Mouse (Mus musculus) hindbrain, embryonic 12.5 days (tissue): Measurements from ENCODE around the gene Gm4969. TPM values are rescaled to one million over a fixed set of nuclear protein-coding genes. Genes with fewer than 3 reads are reported as not detected.
A peak's percentile ranks its signal among the peaks of the same experiment; 100 is the strongest.

ENCODE experiments used
- ATAC-seq: fragments of 200-750 bp; cut with Nextera tagmentation; 2 replicates; pipeline ENCODE4 v1.8.0; 2017; ENCODE audit warnings: moderate TSS enrichment; ENCODE audit not compliant: low FRiP score
- H3K27ac ChIP-seq: fragments of 300-500 bp; sonication (generic); 2 replicates; pipeline ENCODE4 v1.5.1; 2016; ENCODE audit warnings: mild to moderate bottlenecking
- H3K27me3 ChIP-seq: fragments of 300-500 bp; sonication (generic); 2 replicates; pipeline ENCODE4 v1.6.1; 2016; ENCODE audit warnings: mild to moderate bottlenecking
- H3K36me3 ChIP-seq: fragments of 300-500 bp; sonication (generic); 2 replicates; pipeline ENCODE4 v1.6.1; 2016; ENCODE audit warnings: mild to moderate bottlenecking
- H3K4me1 ChIP-seq: fragments of 300-500 bp; sonication (generic); 2 replicates; pipeline ENCODE4 v1.6.1; 2016
- H3K4me2 ChIP-seq: fragments of 300-500 bp; sonication (generic); replicated peaks from 2 replicates; pipeline ENCODE4 v1.6.1; 2016; ENCODE audit warnings: mild to moderate bottlenecking
- H3K4me3 ChIP-seq: fragments of 300-500 bp; sonication (generic); 2 replicates; pipeline ENCODE4 v1.5.1; 2016; ENCODE audit warnings: mild to moderate bottlenecking
- H3K9ac ChIP-seq: fragments of 300-500 bp; sonication (generic); 2 replicates; pipeline ENCODE4 v1.6.1; 2016; ENCODE audit warnings: mild to moderate bottlenecking, moderate library complexity
- H3K9me3 ChIP-seq: fragments of 300-500 bp; sonication (generic); replicated peaks from 2 replicates; pipeline ENCODE4 v1.6.1; 2016; ENCODE audit warnings: mild to moderate bottlenecking
- WGBS: fragments of 180-500 bp; shearing (Covaris S2); methylation state at CpG from one replicate; pipeline ENCODE4 v1.1.7; 2016; 5-methylcytosine and 5-hydroxymethylcytosine counted together
- polyA plus RNA-seq: library from polyadenylated mRNA; unstranded; fragments of >200 nt; fragmentation: Nextera tagmentation; extraction: Ambion mirVana; gene quantifications from 2 replicates; pipeline ENCODE4 v1.2.1, GENCODE M21; 2016

Gm4969 gene
- polyA plus RNA-seq, 1 experiment from 2014 or later = 1.8 TPM

DNA sequence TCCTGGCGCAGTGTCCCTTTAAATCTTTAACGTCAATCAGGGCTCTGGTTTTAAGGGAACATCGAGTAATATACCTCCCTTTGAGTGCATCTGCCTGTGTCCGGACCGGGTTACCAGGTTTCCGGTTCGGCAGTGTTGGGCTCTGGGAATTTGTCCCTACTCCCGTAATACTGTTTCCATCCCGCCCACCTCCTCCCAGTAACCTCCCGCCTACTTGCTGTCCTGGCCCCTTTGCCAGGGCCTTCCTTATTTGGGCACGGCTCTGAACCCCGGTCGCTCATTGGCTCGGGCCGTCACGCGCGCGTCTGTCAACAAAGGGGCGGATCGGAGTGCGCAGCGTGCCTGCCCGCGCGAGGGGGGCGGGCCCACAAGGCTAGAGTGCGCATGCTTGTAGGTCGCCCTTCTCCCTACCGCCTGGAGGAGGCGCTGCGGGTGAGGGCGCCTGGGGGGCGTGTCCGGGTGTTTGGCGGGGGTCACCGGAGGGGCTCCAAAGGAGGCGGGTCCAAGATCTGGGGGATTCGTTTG is 13.2 kb upstream of the Gm4969 start:
- peak overlapping the region; percentile 36 for H3K4me3 ChIP-seq
- ATAC-seq = peak; percentile 98
- no peaks in the 10 kb centered on the region for H3K9me3 ChIP-seq
- peaks cover 25% of the 10 kb centered on the region for H3K36me3 ChIP-seq
- under 1% methylated on average over 39 of the region's 39 CpGs for WGBS
- no peaks in the 10 kb centered on the region for H3K27me3 ChIP-seq
- H3K9ac ChIP-seq = peak overlapping the region; percentile 48
- H3K27ac ChIP-seq = peak overlapping the region; percentile 92
- peaks cover 14% of the 10 kb centered on the region; the same call in 1 of the 2 replicates for H3K4me1 ChIP-seq
- H3K4me2 ChIP-seq = peak overlapping the region; percentile 57

DNA sequence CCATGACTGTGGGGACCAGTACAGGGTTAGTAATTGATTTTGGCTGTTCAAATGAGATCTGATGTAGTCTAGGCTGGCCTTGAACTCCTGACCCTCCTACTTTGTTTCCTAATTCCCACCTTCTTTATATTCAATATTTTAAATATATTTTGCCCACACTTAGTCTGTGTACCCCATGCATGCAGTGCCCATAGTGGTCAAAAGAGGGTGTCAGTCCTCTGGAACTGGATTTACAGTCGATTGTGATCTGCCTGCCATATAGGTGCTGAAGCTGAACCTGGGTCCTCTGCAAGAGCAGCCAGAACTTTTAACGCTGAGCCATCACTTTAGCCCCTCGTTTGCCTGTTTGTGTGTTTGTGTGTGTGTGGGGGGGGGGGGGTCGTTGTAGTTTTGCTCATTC is 12.5 kb upstream of the Gm4969 start:
- WGBS = 36% methylated on average over 4 of the region's 4 CpGs
- H3K4me3 ChIP-seq = peak overlapping the region; percentile 36
- no peaks in the 10 kb centered on the region for H3K27me3 ChIP-seq
- peak; percentile 16; the same call in 1 of the 2 replicates for ATAC-seq
- H3K4me2 ChIP-seq = peak overlapping the region; percentile 57
- H3K4me1 ChIP-seq = peaks cover 14% of the 10 kb centered on the region; the same call in 1 of the 2 replicates
- H3K9ac ChIP-seq = peak overlapping the region; percentile 48
- no peaks in the 10 kb centered on the region for H3K9me3 ChIP-seq
- H3K36me3 ChIP-seq = peaks cover 18% of the 10 kb centered on the region
- peak overlapping the region; percentile 92 for H3K27ac ChIP-seq

DNA sequence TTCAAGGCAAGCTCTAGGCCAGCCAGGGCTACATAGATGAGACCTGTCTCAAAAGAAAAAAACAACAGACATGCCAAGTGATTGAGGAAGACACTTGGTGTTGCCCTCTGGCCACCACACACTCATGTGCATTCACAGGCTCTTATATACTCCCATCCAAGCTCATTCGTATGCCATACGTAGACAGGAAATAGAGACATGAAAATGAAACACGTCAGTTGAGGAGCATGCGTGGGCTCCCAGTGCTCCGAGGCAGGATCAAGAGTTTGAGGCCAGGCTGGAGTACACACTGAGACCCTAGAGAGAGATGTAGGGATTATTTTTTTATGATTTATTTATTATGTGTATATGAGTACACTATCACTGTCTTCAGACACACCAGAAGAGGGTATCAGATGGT is 11.2 kb upstream of the Gm4969 start:
- H3K27me3 ChIP-seq = no peaks in the 10 kb centered on the region
- H3K27ac ChIP-seq = no peak overlapping the region
- H3K9ac ChIP-seq = no peak overlapping the region
- peaks cover 14% of the 10 kb centered on the region; the same call in 1 of the 2 replicates for H3K4me1 ChIP-seq
- WGBS = 93% methylated on average over 5 of the region's 5 CpGs
- H3K9me3 ChIP-seq = no peaks in the 10 kb centered on the region
- 0 out of 2 replicates have a peak, but pooled peaks cover 6% of the 10 kb centered on the region for H3K36me3 ChIP-seq
- no peak overlapping the region for H3K4me2 ChIP-seq
- no peak overlapping the region for H3K4me3 ChIP-seq
- ATAC-seq = no peak

DNA sequence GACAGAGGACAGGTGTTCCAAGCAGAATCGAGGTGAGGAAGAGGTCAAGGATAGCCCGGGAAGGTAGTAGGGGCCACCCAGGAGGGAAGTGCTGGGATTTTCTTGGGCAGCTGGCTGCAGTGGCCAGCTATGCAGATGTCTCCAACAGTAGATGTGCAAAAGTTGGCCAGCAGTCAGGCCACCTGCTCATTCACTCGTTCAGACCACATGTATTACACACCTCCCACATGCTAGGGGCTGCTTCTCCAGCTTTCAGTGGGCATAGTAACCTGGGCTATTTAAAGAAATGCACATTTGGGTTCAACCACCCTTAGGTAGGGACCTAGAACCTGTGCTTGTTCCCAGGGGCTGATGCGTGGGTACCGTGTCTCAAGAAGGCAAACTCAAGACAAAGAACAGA is 9.6 kb upstream of the Gm4969 start:
- Histone ChIP-seq H3K27ac (no peak overlapping the region), H3K9ac (no peak overlapping the region), H3K4me2 (no peak overlapping the region), H3K9me3 (no peaks in the 10 kb centered on the region), H3K4me1 (peaks cover 14% of the 10 kb centered on the region; the same call in 1 of the 2 replicates), H3K4me3 (no peak overlapping the region), H3K27me3 (no peaks in the 10 kb centered on the region), H3K36me3 (0 out of 2 replicates have a peak, but pooled peaks cover 6% of the 10 kb centered on the region)
- no peak for ATAC-seq
- WGBS = 89% methylated on average over 5 of the region's 5 CpGs

DNA sequence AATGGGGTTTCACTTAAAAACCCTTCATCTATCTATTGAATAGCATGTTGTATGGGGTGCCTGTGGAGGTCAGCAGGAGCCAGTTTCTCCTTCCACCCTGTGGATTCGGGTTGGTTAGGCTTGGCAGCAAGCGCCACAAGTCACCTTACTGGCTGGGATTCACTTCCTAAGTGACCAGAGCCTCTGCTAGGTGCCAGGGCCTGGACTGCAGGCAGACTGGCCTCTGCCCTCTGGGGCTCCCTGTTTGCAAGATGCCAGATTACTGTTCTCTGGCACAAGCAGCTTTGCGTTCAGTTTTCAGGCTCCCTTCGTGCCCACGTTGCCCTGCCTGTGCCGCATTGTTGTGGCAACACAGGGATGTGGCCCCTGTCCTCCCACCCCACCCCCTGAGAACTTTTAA is 6.5 kb upstream of the Gm4969 start:
- Histone ChIP-seq H3K36me3 (0 out of 2 replicates have a peak, but pooled peaks cover 6% of the 10 kb centered on the region), H3K27me3 (no peaks in the 10 kb centered on the region), H3K4me1 (peaks cover 12% of the 10 kb centered on the region), H3K9me3 (no peaks in the 10 kb centered on the region), H3K4me3 (no peak overlapping the region), H3K4me2 (no peak overlapping the region), H3K9ac (no peak overlapping the region), H3K27ac (0 out of 2 replicates have a peak overlapping the region, but pooled peaks have one; percentile 5)
- 85% methylated on average over 6 of the region's 6 CpGs for WGBS
- no peak for ATAC-seq

DNA sequence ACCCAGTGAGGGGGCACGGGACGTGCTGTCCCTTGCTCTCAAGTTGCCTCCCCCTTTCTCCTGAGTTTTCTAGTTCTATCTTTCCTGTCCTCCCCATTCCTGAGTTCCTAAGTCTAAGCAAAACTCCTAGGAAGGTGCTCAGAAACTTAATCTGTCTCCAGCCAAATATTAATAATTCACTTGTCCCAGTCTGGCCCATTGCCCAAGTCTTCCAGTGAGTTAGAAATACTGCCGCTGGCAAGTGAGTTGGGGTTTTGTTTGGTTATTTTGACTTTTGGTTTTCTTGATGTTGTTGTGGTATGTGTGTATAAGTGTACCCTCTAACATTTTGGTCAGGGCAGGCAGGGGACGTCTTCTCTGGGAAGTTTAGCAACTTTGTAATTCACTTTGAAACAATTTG is 3.5 kb upstream of the Gm4969 start:
- Histone ChIP-seq H3K4me2 (no peak overlapping the region), H3K9ac (no peak overlapping the region), H3K4me1 (peaks cover 17% of the 10 kb centered on the region), H3K36me3 (no peaks in the 10 kb centered on the region), H3K4me3 (no peak overlapping the region), H3K27me3 (peaks cover 12% of the 10 kb centered on the region; the same call in 1 of the 2 replicates), H3K9me3 (peaks cover 8% of the 10 kb centered on the region; the same call in 1 of the 2 replicates), H3K27ac (no peak overlapping the region)
- no peak for ATAC-seq
- 87% methylated on average over 4 of the region's 4 CpGs for WGBS

DNA sequence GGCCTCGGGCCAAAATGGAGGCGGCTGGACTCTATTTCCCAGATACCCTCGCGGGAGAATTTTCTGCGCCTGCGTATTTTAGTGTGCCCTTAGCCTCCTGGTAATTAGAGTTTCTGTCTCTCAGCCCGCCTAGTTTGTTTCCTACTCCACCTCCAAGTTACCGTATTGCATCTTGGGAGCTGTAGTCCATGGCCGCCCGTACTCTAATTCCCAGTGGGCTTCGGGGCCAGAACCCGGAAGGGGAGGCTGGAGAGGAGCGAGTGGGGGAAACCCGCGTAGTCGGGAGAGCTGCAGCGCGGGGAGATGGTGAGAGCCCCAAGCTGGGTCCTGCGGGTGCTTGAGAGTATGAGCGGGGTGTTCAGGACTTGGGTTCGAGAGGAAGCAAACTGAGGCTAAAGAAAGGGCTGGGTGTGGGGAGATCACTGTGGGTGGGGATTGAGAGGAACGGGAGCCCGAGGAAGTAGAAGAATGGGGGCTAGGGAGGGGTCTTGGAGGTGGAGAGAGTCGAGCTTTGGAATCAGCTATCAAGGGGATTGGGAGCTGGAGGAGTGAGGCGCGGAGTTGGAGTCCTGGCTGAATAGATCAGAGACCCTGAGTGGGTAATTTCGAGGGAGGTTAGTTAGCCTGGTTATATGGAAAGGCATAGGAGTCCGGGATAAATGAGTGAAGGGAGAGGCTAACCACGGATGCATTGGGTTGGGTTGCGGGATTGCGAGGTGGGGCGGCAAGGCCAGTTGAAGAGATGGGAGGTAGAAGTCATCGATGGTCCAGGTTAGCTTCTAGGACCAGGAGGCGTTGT is 1.7 kb upstream of the Gm4969 start, which contains the start of gene Fbxo46:
Gene Fbxo46, plus strand, starts transcription at position 229 of the 799 bp plus-strand sequence.
- Histone ChIP-seq H3K36me3 (no peaks in the 10 kb centered on the region), H3K9me3 (peaks cover 8% of the 10 kb centered on the region; the same call in 1 of the 2 replicates), H3K27ac (peak within 1 kb of the TSS; percentile 19; the same call in 1 of the 2 replicates), H3K4me1 (peaks cover 17% of the 10 kb centered on the region), H3K27me3 (peaks cover 12% of the 10 kb centered on the region; the same call in 1 of the 2 replicates), H3K4me3 (peak within 1 kb of the TSS; percentile 47), H3K9ac (peak within 1 kb of the TSS; percentile 64), H3K4me2 (peak within 1 kb of the TSS; percentile 73)
- ATAC-seq = peak; percentile 97
- WGBS = 3% methylated on average over 34 of the region's 34 CpGs

DNA sequence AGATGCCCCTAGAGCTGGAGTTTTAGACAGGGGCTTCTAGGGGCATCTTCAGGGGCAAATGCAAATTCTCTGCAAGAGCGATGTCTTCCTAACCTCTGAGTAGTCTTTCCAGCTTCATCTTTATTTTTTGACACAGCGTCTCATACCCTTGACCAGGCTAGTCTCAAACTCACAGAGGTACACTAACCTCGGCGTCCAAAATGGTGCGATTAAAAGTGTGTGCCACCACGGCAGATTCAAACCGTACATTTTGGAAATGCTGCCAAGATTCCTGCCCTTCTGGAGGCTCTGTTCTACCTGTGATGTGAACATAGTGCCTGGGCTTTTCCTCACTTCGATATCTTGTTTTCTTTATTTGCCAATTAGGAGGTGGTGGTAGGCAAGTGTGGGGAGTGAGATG is 915 bp upstream of the Gm4969 start:
- Histone ChIP-seq H3K4me3 (no peak overlapping the region), H3K36me3 (no peaks in the 10 kb centered on the region), H3K4me1 (peaks cover 17% of the 10 kb centered on the region), H3K4me2 (no peak overlapping the region), H3K9ac (no peak overlapping the region), H3K27me3 (peaks cover 12% of the 10 kb centered on the region; the same call in 1 of the 2 replicates), H3K9me3 (peaks cover 8% of the 10 kb centered on the region; the same call in 1 of the 2 replicates), H3K27ac (no peak overlapping the region)
- WGBS = 92% methylated on average over 8 of the region's 8 CpGs
- ATAC-seq = peak; percentile 44; the same call in 1 of the 2 replicates

DNA sequence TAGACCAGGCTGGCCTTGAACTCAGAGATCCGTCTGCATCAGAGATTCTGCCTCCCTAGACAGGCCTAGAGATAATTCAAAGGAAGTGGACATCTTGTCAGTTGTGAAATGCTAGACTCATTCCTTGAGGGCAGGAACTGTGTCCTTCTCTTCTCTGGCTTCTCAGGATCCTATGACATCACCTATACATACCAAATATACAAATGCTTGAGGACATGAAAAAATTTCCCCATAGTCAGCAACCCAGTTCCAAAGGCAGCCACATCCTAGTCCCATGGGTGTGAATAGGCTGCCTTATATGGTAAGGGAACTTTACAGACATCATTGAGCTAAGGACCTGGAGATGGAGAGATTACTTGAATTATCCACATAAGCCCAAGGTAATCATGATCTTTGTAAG is 8.6 kb downstream of the Gm4969 start:
- ATAC-seq = no peak
- no peaks in the 10 kb centered on the region for H3K36me3 ChIP-seq
- no peak overlapping the region for H3K9ac ChIP-seq
- H3K9me3 ChIP-seq = no peaks in the 10 kb centered on the region
- no peak overlapping the region for H3K4me3 ChIP-seq
- no peak overlapping the region for H3K27ac ChIP-seq
- no peaks in the 10 kb centered on the region for H3K4me1 ChIP-seq
- WGBS = 97% methylated on average over 1 of the region's 1 CpGs
- H3K27me3 ChIP-seq = no peaks in the 10 kb centered on the region
- no peak overlapping the region for H3K4me2 ChIP-seq

DNA sequence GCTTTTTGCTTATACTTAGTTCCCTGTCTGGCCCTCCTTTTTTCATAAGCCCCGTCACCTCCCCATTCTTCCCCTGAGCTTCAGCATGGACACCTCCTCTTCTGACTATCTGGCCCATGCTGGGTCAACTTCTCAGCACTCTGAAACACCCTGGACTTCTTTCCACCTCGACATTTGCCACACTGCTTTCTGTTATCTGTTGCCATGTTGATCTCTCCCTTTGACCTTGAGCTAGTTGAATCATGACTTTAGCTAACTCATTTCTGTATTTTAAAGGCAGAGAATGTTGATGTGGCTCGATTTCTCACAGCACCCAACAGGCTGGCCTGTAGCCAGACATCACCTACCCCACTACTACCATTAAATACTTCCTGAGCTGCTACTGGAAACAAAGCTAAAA is 10.7 kb downstream of the Gm4969 start:
- Histone ChIP-seq H3K4me3 (no peak overlapping the region), H3K36me3 (no peaks in the 10 kb centered on the region), H3K9me3 (no peaks in the 10 kb centered on the region), H3K27ac (no peak overlapping the region), H3K9ac (no peak overlapping the region), H3K4me2 (no peak overlapping the region), H3K27me3 (no peaks in the 10 kb centered on the region), H3K4me1 (no peaks in the 10 kb centered on the region)
- 72% methylated on average over 3 of the region's 3 CpGs for WGBS
- no peak for ATAC-seq

DNA sequence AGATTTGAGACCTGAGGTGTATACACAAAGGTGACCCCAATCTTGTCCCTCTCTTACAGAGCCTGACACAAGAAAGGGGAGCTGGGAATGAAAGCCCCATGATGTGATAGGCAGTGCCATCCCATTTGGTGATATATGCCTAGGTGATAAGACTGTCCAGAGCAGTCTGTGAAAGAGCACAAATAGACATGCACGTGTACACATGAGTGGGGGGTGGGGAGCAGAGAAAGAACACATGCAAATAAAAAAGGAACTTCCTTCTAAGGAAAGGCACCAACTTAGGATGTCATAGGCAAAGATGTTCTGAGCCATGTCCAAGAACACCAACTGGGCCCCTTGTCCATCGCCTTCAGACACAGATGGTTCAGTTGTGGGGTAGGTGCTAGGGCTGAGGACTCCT is 13.7 kb downstream of the Gm4969 start:
- Histone ChIP-seq H3K9me3 (no peaks in the 10 kb centered on the region), H3K4me1 (no peaks in the 10 kb centered on the region), H3K4me2 (no peak overlapping the region), H3K36me3 (no peaks in the 10 kb centered on the region), H3K27ac (no peak overlapping the region), H3K27me3 (no peaks in the 10 kb centered on the region), H3K4me3 (no peak overlapping the region), H3K9ac (no peak overlapping the region)
- 88% methylated on average over 2 of the region's 2 CpGs for WGBS
- ATAC-seq = no peak

DNA sequence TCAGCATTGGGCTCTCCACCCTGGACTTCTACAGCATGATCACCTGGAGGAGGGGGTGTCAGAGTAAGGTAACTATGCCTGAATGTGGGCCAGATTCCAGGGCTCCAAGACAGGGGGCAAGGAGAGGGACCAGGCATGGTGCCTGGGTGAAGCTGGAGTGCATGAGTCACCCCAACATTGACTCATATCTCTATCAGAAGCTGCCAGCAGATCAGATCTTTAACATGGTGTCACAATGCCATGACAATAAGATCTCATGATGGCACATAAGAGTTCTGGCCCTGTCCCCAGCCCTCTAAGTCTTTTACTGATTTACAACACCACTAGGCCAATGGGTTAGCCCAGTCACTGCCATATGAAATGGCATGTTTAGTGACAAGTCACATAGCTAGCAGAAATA is 14.4 kb downstream of the Gm4969 start:
- H3K27ac ChIP-seq = no peak overlapping the region
- H3K9ac ChIP-seq = no peak overlapping the region
- H3K4me1 ChIP-seq = 0 out of 2 replicates have a peak, but pooled peaks cover 3% of the 10 kb centered on the region
- no peak for ATAC-seq
- H3K27me3 ChIP-seq = no peaks in the 10 kb centered on the region
- no peaks in the 10 kb centered on the region for H3K36me3 ChIP-seq
- no peak overlapping the region for H3K4me2 ChIP-seq
- H3K9me3 ChIP-seq = no peaks in the 10 kb centered on the region
- no peak overlapping the region for H3K4me3 ChIP-seq
